Mouse (Mus musculus) central nervous system, embryonic 18 days (tissue): ENCODE results near the gene Tmem274. TPM values are rescaled to one million over a fixed set of nuclear protein-coding genes. Genes with fewer than 3 reads are reported as not detected.

ENCODE experiments used
- polyA plus RNA-seq: library from polyadenylated mRNA; depleted of rRNA; stranded (reverse); fragments of >200 nt; gene quantifications from 2 replicates; pipeline ENCODE4 v1.2.3, GENCODE M21; 2012; rRNA removed

The Tmem274 gene
- not detected in 2 replicates for polyA plus RNA-seq

GRCm38 (mm10) chr4:149477078-149477477, at the start of gene Tmem274:
TSS of gene Tmem274 (plus strand) at chr4:149477378.

DNA sequence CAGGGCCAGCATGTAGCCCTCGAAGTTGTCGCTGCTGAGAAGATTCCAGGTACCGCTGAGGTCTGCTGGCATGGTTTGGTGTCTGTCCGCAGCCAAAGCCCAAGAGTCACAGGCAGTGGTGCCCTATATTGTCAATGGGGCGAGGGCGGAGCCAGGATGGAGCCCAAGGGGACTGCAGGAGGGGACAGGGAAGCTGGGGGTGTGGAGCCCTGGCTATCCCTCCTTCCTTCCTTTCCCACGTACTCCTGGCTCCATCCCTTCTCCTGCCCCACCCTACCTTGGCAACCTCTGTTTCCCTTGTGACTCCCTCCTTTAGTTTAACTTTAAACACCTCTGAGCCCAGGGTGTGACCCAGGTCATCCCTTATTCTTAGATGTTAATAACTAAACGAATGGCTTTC, 22.3 kb upstream of the Tmem274 start, which contains the start of gene Rbp7:
TSS of gene Rbp7 (minus strand) at position 100 of the 400 bp plus-strand sequence.

DNA sequence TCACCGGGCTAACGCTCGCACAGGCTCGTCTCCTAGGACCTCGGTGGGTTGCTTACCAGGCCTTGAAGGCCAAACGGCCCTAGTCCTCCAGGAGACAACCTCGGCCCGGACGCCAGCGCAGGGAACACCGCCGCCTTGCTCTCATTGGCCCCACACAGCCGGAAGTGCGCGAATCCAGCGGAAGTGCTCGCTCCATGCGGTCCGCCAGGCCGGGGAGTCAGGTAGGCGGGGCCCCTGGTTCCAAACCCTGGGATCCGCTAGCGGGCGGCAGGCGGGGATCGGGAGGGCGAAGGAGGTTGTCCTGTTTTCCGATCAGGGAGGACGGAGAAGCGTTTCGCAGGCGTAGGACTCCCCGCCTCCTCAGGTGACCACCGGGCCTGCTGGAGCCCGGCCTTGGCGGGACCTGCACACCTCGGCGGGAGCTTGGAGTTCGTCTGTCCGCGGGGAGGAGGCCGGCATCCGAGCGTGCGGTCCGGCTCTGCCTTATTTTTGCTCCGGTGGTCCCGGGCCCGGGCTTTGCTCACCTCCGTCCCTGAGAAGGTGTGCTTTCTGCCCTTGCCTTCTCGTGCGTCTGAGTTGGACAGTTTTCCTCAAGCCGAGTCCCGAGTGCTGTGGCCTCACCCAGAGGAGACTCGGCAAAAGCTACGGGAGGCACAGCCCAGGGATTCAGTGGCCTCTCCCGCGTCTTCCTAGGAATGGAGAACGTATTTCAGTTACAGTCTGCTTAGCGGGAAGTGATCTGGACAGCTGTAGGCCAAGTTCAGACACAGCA, 8.1 kb downstream of the Tmem274 start, which contains the start of the genes Nmnat1 and Lzic:
TSS of gene Nmnat1 (minus strand) at position 150 of the 772 bp plus-strand sequence.
TSS of gene Lzic (plus strand) at position 177 of the 772 bp plus-strand sequence.

DNA sequence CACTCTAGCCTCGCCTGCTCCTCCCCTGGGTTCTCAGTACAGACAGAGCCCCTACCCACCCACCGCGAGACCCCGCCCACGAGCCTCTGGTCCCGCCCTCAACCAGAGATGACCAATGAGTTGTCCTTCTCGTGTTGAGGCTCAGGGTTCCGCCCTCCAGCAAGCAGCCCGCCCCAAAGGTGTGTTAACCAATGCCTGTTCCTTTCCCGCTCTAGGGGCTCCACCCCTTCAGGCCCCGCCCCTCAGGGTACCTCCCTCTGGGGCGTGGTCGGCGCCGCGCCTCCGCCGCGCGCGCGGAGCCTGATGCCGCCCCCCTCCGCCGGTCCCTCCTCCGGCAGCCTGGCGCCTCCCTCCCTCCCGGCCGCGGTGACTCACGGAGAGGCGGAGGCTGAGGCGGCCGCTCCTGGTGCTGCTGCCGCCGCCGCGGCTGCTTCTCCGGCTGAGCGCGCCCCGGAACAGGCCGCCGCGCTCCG, 40.7 kb downstream of the Tmem274 start, which contains the start of gene Ctnnbip1:
TSS of gene Ctnnbip1 (plus strand) at position 369 of the 473 bp plus-strand sequence.

Other genes with a start within 250 kb of the Tmem274 start
- 183 and 189 TPM in 2 replicates for gene Kif1b, start 169.7 kb upstream of the Tmem274 start, polyA plus RNA-seq
- gene Ube4b, start 50.6 kb upstream of the Tmem274 start, polyA plus RNA-seq, result 76.9 and 92.8 TPM in 2 replicates
- gene Rbp7, start 22.4 kb upstream of the Tmem274 start, polyA plus RNA-seq, result 0.31 TPM in 1 of 2 replicates, not detected in the other
- gene Nmnat1, start 7.8 kb downstream of the Tmem274 start, polyA plus RNA-seq, result 6.5 TPM in 2 replicates
- 34.5 and 36.7 TPM in 2 replicates for gene Lzic, start 7.9 kb downstream of the Tmem274 start, polyA plus RNA-seq
- 63.3 and 66.5 TPM in 2 replicates for gene Ctnnbip1, start 40.9 kb downstream of the Tmem274 start, polyA plus RNA-seq
- 87.7 and 97.3 TPM in 2 replicates for gene Clstn1, start 109.1 kb downstream of the Tmem274 start, polyA plus RNA-seq
- gene Pik3cd, start 225.2 kb downstream of the Tmem274 start, polyA plus RNA-seq, result 20.0 and 25.0 TPM in 2 replicates